Mouse (Mus musculus) gastrocnemius, postnatal 14 days (tissue): ENCODE measurements around the gene Snx33. TPM values are rescaled to one million over a fixed set of nuclear protein-coding genes. Genes with fewer than 3 reads are reported as not detected.
A peak's percentile ranks its signal among the peaks of the same experiment; 100 is the strongest.

Source experiments
- DNase-seq: peaks from one replicate; pipeline ENCODE4 v3.0.0; 2021; ENCODE audit warnings: mixed read lengths
- intact Hi-C: fragments of 180-260 bp; cut with DNase I; formaldehyde crosslinking; loops from one replicate; pipeline ENCODE4 v1.15.1; 2025; ENCODE audit warnings: low total_unique reads
- total RNA-seq, 2 experiments: library from RNA; stranded (reverse); gene quantifications; 2 replicates each; pipeline ENCODE4 v1.2.3; 2021

The Snx33 gene
- total RNA-seq, 2 experiments from 2014 or later: 6.4 to 6.5 TPM

DNA sequence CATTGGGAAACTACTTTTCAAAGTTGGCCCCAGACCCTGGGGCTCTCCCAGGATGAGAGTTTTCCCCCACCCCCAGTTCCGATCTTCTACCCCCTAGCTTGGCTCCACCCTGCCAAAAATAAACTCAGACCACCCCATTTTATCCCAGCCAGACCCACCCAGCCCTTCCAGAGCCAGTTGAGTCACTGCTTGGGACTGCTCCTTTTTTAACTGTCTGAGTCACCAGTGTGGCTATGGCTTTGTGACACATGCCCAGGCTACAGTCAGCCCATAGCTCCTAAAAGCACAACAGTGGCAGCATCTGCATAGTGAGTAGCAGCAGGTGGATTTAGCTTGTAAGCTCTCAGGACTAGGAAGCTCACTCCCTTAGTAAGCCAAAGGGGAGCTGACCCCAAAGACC is 55.1 kb downstream of the Snx33 start:
- intact Hi-C loops: no loop called here
- no peak for DNase-seq

DNA sequence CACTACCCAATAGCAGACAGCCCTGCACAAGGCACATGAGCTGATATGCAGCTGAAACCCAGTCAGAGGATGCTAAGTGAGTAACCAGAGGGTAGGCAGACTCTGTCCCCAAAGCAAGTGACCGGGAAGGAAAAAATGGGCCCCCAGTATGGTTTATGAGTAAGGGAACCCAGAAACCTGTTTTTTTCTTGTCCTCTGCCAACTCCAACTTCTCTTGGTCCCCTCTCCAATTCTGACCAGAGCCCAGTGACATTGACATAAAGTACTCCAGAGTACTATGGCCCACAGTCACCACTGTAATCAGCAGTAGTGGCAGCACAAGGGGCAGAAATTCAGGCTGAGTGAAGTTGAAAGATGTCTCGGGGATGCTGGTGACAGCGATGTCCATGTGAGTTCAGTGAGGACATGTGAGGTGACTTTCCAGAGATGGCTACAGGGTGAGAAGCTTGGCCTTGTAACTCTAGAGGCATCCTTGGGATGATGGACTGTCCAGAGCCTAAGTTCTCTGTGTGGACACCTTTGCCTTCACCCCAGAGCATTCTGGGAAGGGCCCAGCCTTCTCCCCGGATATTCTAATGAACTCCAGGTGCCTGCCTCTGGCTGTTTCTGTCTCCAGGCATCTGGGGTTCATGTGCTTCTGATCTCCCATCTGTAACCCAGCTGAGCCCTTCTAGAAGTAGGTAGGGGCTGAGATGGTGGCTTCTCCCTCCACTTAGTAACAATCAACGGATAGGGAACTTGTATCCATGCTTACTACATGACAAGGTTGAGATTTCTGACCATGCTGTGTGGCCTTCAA is 55.9 kb downstream of the Snx33 start:
- intact Hi-C loops: no loop called here
- DNase-seq: no peak

DNA sequence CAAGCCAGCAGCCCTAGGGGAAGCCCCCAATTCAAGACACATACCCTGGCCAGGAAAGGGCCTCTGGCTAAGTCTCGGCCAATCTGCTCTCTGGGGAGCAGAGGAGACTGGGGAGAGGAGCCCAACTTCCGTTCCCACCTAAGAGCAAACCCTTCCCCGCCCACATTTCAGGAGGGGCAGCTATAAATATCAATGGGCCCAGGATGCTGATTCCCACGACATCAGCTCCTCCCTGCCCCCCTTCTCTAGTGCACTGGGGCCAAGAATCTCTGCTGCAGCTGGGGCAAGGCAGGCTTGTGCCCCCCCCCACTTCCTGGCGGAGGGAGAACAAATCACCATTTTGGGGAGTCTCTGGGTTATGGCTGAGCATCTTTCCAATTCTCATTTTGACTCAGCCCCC is 57.0 kb downstream of the Snx33 start:
- intact Hi-C loops: no loop called here
- peak; percentile 74 for DNase-seq

DNA sequence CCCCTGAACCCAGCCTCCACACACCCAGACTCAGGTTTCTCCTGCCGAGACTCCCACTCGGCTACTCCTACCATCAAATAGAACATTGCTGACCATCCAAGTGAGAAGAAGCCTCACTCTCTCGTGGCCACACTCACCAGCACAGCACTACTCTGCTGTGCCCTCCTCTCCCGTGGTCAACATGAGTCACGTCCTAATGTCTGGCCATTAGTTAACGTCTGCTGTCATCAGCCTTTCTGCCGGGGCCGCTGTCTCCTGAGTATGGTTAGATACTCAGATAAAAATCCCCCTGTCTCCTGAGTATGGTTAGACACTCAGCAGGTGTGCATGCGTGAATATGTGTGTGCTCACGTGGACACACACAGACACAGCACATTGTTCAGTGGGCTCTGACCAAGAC is 57.4 kb downstream of the Snx33 start:
- intact Hi-C loops: no loop called here

DNA sequence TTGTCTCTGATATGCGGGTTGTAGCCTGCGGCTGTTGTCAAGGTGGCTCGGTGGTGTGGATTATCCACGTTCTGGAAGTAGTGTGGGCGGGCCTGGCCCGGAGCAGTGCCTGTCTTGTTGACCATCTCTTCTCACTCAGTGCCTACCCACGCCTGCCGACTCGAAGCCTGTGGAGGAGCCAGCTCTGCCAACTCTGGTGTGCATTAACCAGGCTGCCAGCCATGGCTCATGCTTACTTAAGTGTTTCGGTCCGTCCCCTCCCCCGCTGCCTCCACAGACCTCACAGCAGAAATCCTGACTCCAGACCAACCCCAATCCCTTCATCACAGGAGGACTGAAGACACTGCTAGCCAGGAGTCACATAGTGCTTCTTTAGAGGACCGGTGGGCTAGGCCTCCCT is 58.6 kb downstream of the Snx33 start:
- intact Hi-C loops: no loop called here
- DNase-seq: no peak

More for the DNA sequence above, 57.4 kb downstream of the Snx33 start:
- no peak for DNase-seq

DNA sequence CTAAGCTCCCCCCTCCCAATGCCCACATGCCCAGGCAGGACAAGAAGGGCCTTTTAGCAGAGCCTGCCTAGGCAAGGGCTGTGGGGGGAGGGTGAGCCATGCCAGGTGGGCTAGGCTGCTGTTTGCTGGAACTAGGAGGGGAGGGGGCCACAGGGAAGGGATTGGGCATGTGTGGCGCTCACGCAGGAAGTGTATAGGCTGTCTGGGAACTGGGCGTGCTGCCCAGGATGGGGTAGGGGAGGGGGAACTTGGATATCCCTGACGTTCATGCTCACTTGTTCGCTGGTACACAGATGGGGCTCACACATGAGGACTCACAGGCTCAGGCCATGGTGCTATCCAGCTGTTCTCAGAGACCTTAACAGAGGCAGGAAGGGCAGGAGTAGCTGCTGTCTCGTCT is 59.9 kb downstream of the Snx33 start:
- intact Hi-C loops: no loop called here
- peak; percentile 47 for DNase-seq

Other genes with a start within 250 kb of the Snx33 start
- under 1 TPM; 0.47 to 0.82 TPM for gene Lingo1, start 131.9 kb downstream of the Snx33 start, total RNA-seq
- under 1 TPM in 1 of 2 experiments, not detected in 1; 0.80 TPM for gene Odf3l1, start 63.7 kb downstream of the Snx33 start, total RNA-seq
- gene Cspg4, start 63.3 kb downstream of the Snx33 start, total RNA-seq: 10 to 100 TPM; 13.8 to 20.6 TPM
- 10 to 100 TPM; 40.1 to 43.1 TPM for gene Imp3, start 9.1 kb upstream of the Snx33 start, total RNA-seq
- gene Snupn, start 22.5 kb upstream of the Snx33 start, total RNA-seq: 1 to 10 TPM; 7.3 to 7.4 TPM
- 1 to 10 TPM; 8.6 to 9.2 TPM for gene Ptpn9, start 66.6 kb upstream of the Snx33 start, total RNA-seq
- 10 to 100 TPM; 20.3 to 22.7 TPM for gene Sin3a, start 143.7 kb upstream of the Snx33 start, total RNA-seq
- 10 to 100 TPM; 32.8 to 36.2 TPM for gene Man2c1, start 202.3 kb upstream of the Snx33 start, total RNA-seq
- gene Neil1, start 219.9 kb upstream of the Snx33 start, total RNA-seq: 1 to 10 TPM; 4.7 to 5.6 TPM
- 10 to 100 TPM; 22.1 to 24.4 TPM for gene Commd4, start 230.0 kb upstream of the Snx33 start, total RNA-seq